Mouse (Mus musculus) hindbrain, embryonic 15.5 days (tissue): ENCODE data around the gene Gm42372. TPM values are rescaled to one million over a fixed set of nuclear protein-coding genes. Genes with fewer than 3 reads are reported as not detected.
"Not testable (repeated sequence)": the region's sequence is repeated elsewhere in the genome, so short reads cannot be mapped to it uniquely, and the experiment has no call there.

Experiments
- ATAC-seq: fragments of 200-750 bp; cut with Nextera tagmentation; 2 replicates; pipeline ENCODE4 v1.8.0; 2017; ENCODE audit warnings: low read depth, moderate number of reproducible peaks, moderate TSS enrichment; ENCODE audit not compliant: low FRiP score
- H3K27ac ChIP-seq: fragments of 300-500 bp; sonication (generic); replicated peaks from 2 replicates; pipeline ENCODE4 v1.5.1; 2015; ENCODE audit warnings: mild to moderate bottlenecking, inconsistent platforms
- H3K27me3 ChIP-seq: fragments of 300-500 bp; sonication (generic); 2 replicates; pipeline ENCODE4 v1.6.1; 2015; ENCODE audit warnings: control low read depth, inconsistent platforms
- H3K36me3 ChIP-seq: fragments of 300-500 bp; sonication (generic); 2 replicates; pipeline ENCODE4 v1.6.1; 2015; ENCODE audit warnings: control low read depth, inconsistent platforms
- H3K4me1 ChIP-seq: fragments of 300-500 bp; sonication (generic); replicated peaks from 2 replicates; pipeline ENCODE4 v1.6.1; 2015; ENCODE audit warnings: control low read depth, inconsistent platforms
- H3K4me2 ChIP-seq: fragments of 300-500 bp; sonication (generic); 2 replicates; pipeline ENCODE4 v1.6.1; 2015; ENCODE audit warnings: moderate library complexity, mild to moderate bottlenecking, inconsistent platforms
- H3K4me3 ChIP-seq: fragments of 300-500 bp; sonication (generic); 2 replicates; pipeline ENCODE4 v1.5.1; 2015; ENCODE audit warnings: mild to moderate bottlenecking, inconsistent platforms
- H3K9ac ChIP-seq: fragments of 300-500 bp; sonication (generic); 2 replicates; pipeline ENCODE4 v1.6.1; 2015; ENCODE audit warnings: inconsistent platforms
- H3K9me3 ChIP-seq: fragments of 300-500 bp; sonication (generic); 2 replicates; pipeline ENCODE4 v1.6.1; 2016; ENCODE audit warnings: control low read depth, inconsistent platforms
- WGBS: fragments of 180-500 bp; shearing (Covaris S2); methylation state at CpG from one replicate; pipeline ENCODE4 v1.1.7; 2015; 5-methylcytosine and 5-hydroxymethylcytosine counted together
- polyA plus RNA-seq: library from polyadenylated mRNA; unstranded; fragments of >200 nt; fragmentation: Nextera tagmentation; extraction: Ambion mirVana; gene quantifications from 2 replicates; pipeline ENCODE4 v1.2.1, GENCODE M21; 2015

Gene Gm42372
- polyA plus RNA-seq, 1 experiment from 2014 or later = 5.9 TPM

DNA sequence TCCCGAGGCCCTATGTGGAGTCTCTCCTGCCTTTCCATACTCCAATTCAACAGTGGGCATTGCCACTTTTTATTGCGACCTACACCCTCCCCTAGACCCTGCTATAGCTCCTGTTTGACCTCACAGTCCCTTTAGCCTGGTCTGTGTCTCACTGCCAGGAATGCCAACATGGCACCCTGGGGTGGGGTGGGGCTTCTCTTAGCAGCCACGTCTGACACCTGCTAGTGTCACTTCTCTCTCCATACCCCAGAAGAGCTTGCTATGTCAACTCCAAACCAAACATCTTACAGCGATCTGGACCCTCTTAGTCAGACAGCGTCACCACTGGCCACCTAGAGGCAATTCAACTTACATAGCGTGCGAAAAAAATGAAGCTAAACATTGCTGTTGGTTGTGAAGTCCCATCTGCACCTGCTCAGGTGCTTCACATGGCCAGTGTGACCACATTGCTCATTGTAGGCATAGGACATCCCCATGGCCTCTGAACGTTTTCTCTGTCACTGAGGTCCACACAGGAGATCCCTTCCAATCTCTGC, 33.9 kb upstream of the Gm42372 start:
- H3K4me2 ChIP-seq = peak overlapping the region; percentile 90
- H3K27ac ChIP-seq = peak overlapping the region; percentile 95
- H3K9me3 ChIP-seq = no peaks in the 10 kb centered on the region
- no peaks in the 10 kb centered on the region for H3K36me3 ChIP-seq
- no peak overlapping the region for H3K9ac ChIP-seq
- ATAC-seq = no peak
- H3K4me1 ChIP-seq = peaks cover 74% of the 10 kb centered on the region
- H3K27me3 ChIP-seq = no peaks in the 10 kb centered on the region
- WGBS = 49% methylated on average over 8 of the region's 8 CpGs
- peak overlapping the region; percentile 76 for H3K4me3 ChIP-seq

DNA sequence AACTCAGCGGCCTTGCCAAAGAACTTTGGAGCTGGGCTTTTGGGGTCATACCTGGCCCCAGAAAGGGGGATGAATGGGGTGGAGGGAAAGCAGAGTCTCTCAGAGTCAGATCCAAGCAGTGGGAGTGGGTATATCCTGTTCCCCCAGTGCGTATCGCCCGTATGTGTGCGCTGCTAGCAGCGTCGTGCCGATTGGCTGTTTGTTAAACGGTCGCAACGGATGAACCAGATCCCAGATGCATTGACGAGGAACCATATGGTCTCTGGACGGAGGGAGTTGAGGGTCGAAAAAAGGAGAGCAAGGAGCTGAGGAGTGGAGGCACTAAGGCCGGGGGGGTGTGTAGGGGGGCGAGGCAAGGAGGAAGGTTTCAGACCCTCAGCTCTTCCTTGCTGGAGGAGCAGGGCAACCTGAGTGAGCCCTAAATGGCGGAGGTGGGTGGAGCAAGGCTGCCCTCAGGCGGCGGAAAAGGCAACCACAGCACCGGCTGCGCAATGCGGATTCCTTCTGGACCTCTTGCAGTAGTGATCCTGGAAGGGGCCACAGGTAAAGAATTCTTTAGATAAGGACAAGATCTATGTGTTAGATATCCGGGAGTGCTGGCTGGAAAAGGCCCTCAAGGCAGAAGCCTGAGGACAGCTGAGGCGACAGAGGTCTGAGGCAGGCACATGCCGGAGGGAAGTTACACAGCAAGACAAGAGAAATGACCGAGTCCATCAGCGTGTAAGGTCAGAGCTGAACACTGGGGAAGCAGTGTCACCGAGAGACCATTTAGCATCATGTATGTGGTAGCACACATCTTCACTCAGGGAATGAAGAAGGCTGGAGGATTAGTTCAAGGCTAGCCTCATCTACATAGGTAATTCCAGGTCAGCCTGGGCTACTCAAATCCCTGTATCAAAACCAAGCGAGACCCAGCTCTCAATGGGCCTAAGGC, 32.7 kb upstream of the Gm42372 start:
- H3K9me3 ChIP-seq = no peaks in the 10 kb centered on the region
- no peaks in the 10 kb centered on the region for H3K27me3 ChIP-seq
- ATAC-seq = peak; percentile 59
- H3K4me1 ChIP-seq = peaks cover 68% of the 10 kb centered on the region
- H3K36me3 ChIP-seq = no peaks in the 10 kb centered on the region
- H3K4me3 ChIP-seq = peak overlapping the region; percentile 76
- H3K27ac ChIP-seq = peak overlapping the region; percentile 95
- 9% methylated on average over 29 of the region's 29 CpGs for WGBS
- H3K9ac ChIP-seq = peak overlapping the region; percentile 31; the same call in 1 of the 2 replicates
- H3K4me2 ChIP-seq = peak overlapping the region; percentile 90

DNA sequence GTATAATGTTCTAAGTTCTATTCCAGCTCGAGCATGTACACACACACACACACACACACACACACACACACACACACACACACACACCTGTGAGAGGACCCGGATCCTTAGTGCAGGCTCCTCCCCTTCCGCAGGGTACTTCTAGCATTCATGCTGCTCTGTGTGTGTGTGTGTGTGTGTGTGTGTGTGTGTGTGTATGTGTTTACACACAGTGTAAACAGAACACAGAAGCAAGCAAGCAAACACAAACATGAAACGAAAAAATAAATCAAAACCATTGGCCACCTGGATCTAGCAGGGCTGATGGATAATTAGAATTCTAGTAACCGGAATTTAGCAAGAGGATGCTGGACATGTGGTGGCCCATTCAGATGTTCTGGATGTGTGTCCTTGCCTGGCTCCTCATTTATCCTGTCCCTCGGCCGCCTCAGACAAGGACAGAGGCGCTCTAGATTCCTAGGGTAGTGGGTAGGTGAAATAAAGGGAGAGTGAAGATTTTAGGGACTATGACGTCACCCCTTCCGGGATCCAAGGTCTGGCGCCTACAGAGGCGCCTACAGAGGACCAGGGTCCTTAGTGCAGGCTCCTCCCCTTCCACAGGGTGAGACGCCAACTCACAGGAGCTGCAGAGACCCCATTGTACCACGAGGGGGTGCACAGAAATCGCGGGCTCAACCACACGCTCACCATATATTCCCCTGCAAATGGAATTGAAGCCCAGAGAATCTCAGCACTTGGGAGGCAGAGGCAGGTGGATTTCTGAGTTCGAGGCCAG, 31.8 kb upstream of the Gm42372 start:
- Histone ChIP-seq H3K9me3 (no peaks in the 10 kb centered on the region), H3K4me1 (peaks cover 59% of the 10 kb centered on the region), H3K27ac (peak overlapping the region; percentile 95), H3K36me3 (no peaks in the 10 kb centered on the region), H3K4me3 (no peak overlapping the region), H3K9ac (no peak overlapping the region), H3K4me2 (no peak overlapping the region), H3K27me3 (no peaks in the 10 kb centered on the region)
- WGBS = 32% methylated on average over 18 of the region's 18 CpGs
- ATAC-seq = peak; percentile 40

DNA sequence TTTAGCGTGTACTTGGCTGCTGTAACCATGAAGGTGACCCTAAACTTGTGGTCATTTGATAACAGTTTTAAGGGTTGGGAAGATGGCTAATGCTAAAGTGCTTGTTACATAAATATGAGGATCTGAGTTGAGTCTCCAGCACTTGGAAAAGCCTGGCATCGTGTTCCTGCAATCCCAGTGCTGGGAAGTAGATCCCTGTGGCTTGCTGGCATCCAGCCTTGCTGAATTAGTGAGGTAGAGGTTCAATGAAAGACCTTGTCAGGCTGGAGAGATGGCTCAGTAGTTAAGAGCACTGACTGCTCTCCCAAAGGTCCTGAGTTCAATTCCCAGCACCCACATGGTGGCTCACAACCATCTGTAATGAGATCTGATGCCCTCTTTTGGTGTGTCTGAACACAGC, 29.1 kb upstream of the Gm42372 start:
- not testable (repeated sequence) for H3K9me3 ChIP-seq, H3K27me3 ChIP-seq, H3K4me3 ChIP-seq, H3K4me2 ChIP-seq, H3K36me3 ChIP-seq, H3K27ac ChIP-seq, ATAC-seq, H3K9ac ChIP-seq
- WGBS = 57% methylated on average over 2 of the region's 2 CpGs
- peaks cover 64% of the 10 kb centered on the region for H3K4me1 ChIP-seq

DNA sequence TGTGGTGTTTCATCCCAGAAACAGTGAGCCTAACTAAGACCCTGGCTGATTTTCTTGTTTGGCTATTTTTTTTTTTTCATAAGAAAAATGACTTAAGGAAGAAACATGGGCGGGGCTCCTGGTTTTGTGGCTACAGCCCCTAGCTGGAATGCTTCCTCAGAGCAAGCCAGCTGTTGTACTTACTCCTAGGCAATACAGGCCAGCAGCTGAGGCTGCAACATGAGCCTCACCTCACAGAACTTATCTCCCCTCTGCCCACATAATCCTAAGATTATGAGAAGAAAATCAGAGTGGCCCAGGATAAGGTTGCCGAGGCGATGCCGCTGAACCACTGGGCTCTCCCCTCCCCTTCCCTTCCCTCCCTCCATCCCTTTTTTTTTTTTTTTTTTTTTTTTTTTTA, 27.2 kb upstream of the Gm42372 start:
- Histone ChIP-seq H3K36me3 (no peaks in the 10 kb centered on the region), H3K4me3 (no peak overlapping the region), H3K27ac (peak overlapping the region; percentile 85), H3K9ac (no peak overlapping the region), H3K4me1 (peaks cover 63% of the 10 kb centered on the region), H3K4me2 (no peak overlapping the region), H3K27me3 (no peaks in the 10 kb centered on the region), H3K9me3 (no peaks in the 10 kb centered on the region)
- 75% methylated on average over 4 of the region's 4 CpGs for WGBS
- no peak for ATAC-seq

DNA sequence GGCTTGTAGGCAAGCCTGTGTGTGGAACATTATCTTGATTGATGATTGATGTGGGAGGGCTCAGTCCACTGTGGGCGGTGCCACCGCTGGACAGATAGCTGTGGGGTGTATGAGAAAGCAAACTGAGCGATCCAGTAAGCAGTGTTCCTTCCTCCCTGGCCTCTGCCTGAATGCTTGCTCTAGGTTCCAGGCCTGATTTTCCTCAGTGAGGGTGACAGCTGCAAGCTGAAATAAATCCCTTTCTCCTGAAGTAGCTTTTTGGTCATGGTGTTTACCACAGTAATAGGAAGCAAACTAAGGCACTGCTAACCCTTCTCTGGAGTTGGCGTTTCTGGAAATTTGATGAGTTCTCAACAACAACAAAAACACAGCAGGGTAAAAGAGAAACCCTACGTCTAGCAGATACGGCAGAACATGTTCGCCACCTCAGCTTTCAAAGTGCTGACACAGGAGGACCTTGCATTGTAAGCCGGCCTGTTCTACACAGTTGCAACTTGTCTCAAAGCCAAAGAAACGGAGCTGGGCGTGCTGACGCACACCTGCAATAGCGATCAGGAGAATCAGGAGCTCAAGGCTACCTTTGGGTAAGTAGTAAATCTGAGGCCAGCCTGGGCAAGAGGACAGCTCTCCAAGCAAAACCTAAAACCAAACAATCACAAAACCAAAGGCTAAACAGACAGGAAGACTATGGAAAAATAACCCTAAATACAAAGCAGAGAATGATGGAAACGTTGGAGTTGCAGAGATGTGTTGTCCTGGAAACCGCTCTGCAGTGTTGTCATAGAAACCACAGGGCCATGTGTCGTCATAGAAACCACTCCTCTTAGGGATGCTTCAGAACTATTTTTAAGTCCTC, 26.2 kb upstream of the Gm42372 start:
- peak; percentile 46; the same call in 1 of the 2 replicates for ATAC-seq
- 20% methylated on average over 15 of the region's 15 CpGs for WGBS
- no peak overlapping the region for H3K4me3 ChIP-seq

DNA sequence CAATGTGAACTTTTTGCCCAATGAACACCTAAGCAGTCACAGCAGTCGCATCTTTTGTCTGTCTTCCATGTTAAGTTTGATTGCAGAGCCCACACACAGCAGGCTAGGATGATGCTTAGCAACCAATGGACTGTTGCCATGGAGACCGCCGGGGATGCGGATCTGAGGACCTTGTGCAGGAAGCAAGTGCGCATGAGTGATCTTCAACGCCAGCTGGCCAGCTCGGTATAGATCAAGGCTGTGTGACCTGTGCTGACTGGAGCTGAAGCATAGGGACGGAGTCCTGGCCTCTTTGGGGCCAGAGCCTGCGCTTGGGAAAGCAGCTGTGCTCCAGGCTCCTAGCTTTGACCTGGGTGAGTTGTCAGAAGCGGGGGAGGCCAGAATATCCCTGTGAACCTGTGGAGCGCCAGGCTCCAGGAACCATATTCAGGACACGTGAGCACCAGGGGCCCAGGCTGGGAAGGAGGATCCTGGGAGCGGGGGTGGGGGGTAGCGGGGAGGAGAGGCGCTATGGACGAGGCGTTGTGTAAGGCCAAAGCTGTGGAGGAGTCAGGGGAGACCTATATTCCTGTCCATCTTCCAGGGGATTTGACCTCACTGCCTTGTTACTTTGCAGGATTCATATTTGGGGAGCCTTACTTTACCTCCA, 23.2 kb upstream of the Gm42372 start, which contains the start of gene Pnmal1:
Pnmal1 (plus strand) TSS at position 141 of the 649 bp plus-strand sequence.
- peak within 1 kb of the TSS; percentile 47 for H3K4me3 ChIP-seq
- peak; percentile 95 for ATAC-seq
- H3K36me3 ChIP-seq = no peaks in the 10 kb centered on the region
- no peaks in the 10 kb centered on the region for H3K9me3 ChIP-seq
- H3K27ac ChIP-seq = peak within 1 kb of the TSS; percentile 97
- 5% methylated on average over 17 of the region's 17 CpGs for WGBS
- no peaks in the 10 kb centered on the region for H3K27me3 ChIP-seq
- peak within 1 kb of the TSS; percentile 86 for H3K4me2 ChIP-seq
- H3K4me1 ChIP-seq = peaks cover 59% of the 10 kb centered on the region
- peak within 1 kb of the TSS; percentile 46 for H3K9ac ChIP-seq

More for the DNA sequence above, 26.2 kb upstream of the Gm42372 start:
- 0 out of 2 replicates have a peak overlapping the region, but pooled peaks have one; percentile 11 for H3K9ac ChIP-seq
- H3K36me3 ChIP-seq = no peaks in the 10 kb centered on the region
- no peaks in the 10 kb centered on the region for H3K9me3 ChIP-seq
- H3K4me2 ChIP-seq = peak overlapping the region; percentile 36
- H3K4me1 ChIP-seq = peaks cover 66% of the 10 kb centered on the region
- peak overlapping the region; percentile 85 for H3K27ac ChIP-seq
- no peaks in the 10 kb centered on the region for H3K27me3 ChIP-seq

DNA sequence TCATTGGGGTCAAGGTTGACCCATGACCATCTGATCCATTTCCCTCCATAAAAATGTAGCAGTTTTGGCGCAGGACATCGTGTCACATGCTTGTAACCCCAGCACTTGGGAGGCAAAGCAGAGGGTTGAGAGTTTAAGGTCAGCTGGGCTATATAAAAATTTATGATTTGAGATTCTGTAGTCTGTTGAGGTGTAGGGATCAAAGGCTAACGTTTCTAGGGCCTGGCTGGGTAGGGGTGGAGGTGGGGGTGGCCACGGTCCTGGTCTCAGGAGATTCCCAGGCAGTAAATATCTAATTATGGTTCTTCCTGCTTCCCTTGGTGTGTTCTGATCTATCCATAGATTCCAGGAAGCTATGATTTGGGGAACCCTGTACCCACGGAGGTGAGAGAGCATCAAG, 21.2 kb upstream of the Gm42372 start:
- peak overlapping the region; percentile 97; the same call in 1 of the 2 replicates for H3K27ac ChIP-seq
- WGBS = 87% methylated on average over 5 of the region's 5 CpGs

DNA sequence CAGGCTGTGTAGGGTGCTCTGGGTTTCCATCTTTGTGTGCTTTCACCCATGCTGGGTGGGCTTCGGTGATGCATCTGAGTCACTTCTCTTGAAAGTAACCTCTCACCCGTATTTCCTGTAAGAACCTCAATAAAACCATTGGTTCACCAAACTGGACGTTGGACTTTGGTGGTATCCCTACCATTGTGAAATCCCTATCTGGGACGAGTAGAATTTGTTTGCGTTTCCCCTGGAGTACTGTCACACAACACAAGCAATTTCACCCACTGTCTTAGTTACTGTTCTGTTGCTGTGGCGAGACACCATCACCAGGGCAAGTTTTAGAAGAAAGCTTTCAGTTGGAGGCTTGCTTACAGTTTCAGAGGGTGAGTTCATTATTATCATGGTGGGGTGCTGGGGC, 14.5 kb upstream of the Gm42372 start:
- H3K36me3 ChIP-seq = no peaks in the 10 kb centered on the region
- no peaks in the 10 kb centered on the region for H3K9me3 ChIP-seq
- 84% methylated on average over 6 of the region's 6 CpGs for WGBS
- no peaks in the 10 kb centered on the region for H3K4me1 ChIP-seq
- no peak overlapping the region for H3K4me3 ChIP-seq
- H3K9ac ChIP-seq = no peak overlapping the region
- no peaks in the 10 kb centered on the region for H3K27me3 ChIP-seq
- no peak overlapping the region for H3K27ac ChIP-seq
- H3K4me2 ChIP-seq = no peak overlapping the region
- ATAC-seq = no peak

More for the DNA sequence above, 21.2 kb upstream of the Gm42372 start:
- Histone ChIP-seq H3K9me3 (no peaks in the 10 kb centered on the region), H3K9ac (no peak overlapping the region), H3K4me2 (peak overlapping the region; percentile 86), H3K4me3 (no peak overlapping the region), H3K36me3 (no peaks in the 10 kb centered on the region), H3K4me1 (peaks cover 53% of the 10 kb centered on the region), H3K27me3 (no peaks in the 10 kb centered on the region)
- no peak for ATAC-seq

DNA sequence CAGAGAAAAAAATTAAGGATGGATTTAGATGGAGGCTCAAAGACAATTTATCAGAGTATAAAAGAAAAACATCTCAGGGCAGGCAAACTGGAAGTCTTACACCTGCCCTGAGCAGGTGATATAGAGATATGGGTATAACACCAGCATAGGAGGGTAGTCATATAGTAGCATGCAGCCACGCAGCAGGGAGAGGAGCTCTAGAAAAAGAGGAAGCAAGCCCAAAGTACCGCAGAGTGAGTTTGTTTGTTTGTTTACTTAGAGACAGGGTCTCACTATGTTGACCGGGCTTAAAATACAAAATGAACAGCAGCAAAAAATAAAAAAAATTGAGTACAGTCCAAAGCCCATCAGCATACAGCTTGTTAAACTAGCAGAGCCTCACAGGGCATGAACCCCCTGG, 11.7 kb upstream of the Gm42372 start:
- Histone ChIP-seq H3K27ac (no peak overlapping the region), H3K27me3 (no peaks in the 10 kb centered on the region), H3K4me2 (no peak overlapping the region), H3K9ac (no peak overlapping the region), H3K4me3 (no peak overlapping the region), H3K4me1 (no peaks in the 10 kb centered on the region), H3K36me3 (no peaks in the 10 kb centered on the region), H3K9me3 (no peaks in the 10 kb centered on the region)
- ATAC-seq = no peak
- 82% methylated on average over 3 of the region's 3 CpGs for WGBS

DNA sequence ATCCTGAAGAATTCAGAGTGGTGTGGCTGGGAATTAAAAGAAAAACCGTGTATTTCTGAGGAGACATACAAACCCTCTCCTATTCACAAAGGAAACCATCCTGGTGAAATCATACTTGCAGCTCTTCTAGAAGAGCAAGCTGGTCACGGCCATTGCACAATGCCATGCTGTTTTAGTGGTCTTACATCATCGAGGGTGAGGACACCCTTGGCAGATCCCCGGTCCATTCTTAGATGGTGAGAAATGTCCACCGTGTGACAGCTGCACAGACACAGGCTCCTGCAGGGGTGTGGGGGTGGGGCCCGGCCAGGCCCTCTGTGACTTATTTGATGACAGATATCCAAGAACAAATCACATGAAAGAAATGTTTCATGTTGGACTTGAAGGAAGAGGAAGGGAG, 8.9 kb upstream of the Gm42372 start:
- H3K36me3 ChIP-seq = no peaks in the 10 kb centered on the region
- 40% methylated on average over 6 of the region's 6 CpGs for WGBS
- no peak for ATAC-seq
- H3K4me3 ChIP-seq = no peak overlapping the region
- no peaks in the 10 kb centered on the region for H3K9me3 ChIP-seq
- no peaks in the 10 kb centered on the region for H3K4me1 ChIP-seq
- H3K27ac ChIP-seq = no peak overlapping the region
- no peaks in the 10 kb centered on the region for H3K27me3 ChIP-seq
- no peak overlapping the region for H3K9ac ChIP-seq
- no peak overlapping the region for H3K4me2 ChIP-seq
